Mouse (Mus musculus): ENCODE data around the gene Lcn4. TPM values are rescaled to one million over a fixed set of nuclear protein-coding genes. Genes with fewer than 3 reads are reported as not detected.

Lcn4 gene
- polyA plus RNA-seq, 2 experiments, result not detected

DNA sequence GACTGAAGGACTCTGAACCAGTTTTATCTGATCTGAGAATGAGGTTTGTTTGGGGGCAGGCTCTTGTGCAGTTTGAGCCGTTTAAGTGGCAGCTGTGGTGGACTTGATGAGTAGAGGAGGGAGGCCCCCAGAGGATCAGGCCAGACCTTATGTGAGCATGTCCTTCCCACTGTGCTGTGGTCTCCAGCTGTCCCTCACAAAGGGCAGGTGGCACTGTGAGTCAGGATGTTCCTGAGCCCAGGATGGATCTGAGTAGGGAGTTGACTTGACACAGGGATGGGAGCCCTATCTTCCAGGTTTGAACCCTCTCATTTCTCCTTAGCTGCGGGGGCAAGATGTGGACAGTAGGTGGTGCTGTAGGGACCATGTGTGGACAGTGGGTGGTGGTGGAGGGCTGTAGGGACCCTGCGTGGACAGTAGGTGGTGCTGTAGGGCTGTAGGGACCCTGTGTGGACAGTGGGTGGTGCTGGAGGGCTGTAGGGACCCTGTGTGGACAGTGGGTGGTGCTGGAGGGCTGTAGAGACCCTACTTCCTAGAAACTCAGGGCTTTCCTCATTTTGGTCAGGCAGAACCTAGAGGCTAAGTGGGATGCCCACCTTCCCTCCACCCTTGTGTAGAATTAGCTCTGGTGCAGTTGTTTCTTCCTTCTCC is 24.3 kb downstream of the Lcn4 start:
- ATAC-seq (ENCODE audit: insufficient read depth) (peak; percentile 88), DNase-seq (ENCODE audit: low read depth in 3 of 3, low spot score in 3 of 3) (peak; percentile 56 to 66 (median 61))
- Histone ChIP-seq H3K4me3 (ENCODE audit: insufficient read depth in 1 of 2, low read depth in 2 of 2, low read length in 2 of 2) (no peak overlapping the region), H3K27me3 (ENCODE audit: control insufficient read depth, insufficient read depth, low read length) (no peaks in the 10 kb centered on the region), H3K9ac (replicated peaks) (no peak overlapping the region), H3K9me3 (ENCODE audit: control insufficient read depth, low read length) (no peaks in the 10 kb centered on the region), H3K4me2 (ENCODE audit: low read depth) (no peak overlapping the region), H3K4me1 (replicated peaks; ENCODE audit: control insufficient read depth in 2 of 2, insufficient read depth in 2 of 2, low read length in 1 of 2) (no peaks in the 10 kb centered on the region), H3K36me3 (replicated peaks; ENCODE audit: control insufficient read depth, insufficient read depth, low read depth) (no peaks in the 10 kb centered on the region), H3K27ac (no peak overlapping the region)
- WGBS (ENCODE audit: insufficient replicate concordance), result 7% methylated on average over 3 of the region's 3 CpGs
- TF ChIP-seq CTCF (IDR thresholded peaks at IDR 0.05; ENCODE audit: low read depth) (peak; percentile 100), EP300 (IDR thresholded peaks at IDR 0.05; ENCODE audit: low read depth) (no peak)

DNA sequence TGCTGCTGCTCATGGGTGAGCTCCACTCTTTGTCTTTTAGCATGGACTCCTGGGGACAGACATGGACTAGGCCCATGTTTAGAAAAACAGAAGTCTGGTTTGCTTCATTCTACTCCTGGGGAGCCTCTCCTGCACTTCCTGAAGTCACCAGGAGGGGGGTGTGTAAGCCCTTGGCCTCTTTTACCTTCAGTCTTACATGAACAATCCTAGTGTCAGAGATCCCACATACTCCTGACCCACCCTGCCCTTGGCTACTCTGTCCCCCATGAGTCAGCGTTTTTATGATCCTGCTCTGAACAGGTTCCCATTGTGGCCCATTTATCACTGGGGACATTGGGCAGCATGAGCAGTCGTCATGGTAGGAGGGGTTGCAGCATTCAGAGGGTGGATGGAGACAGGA is 27.1 kb downstream of the Lcn4 start:
- TF ChIP-seq CTCF (IDR thresholded peaks at IDR 0.05; ENCODE audit: low read depth), result peak; percentile 74
- no peak for TF ChIP-seq EP300 (IDR thresholded peaks at IDR 0.05; ENCODE audit: low read depth)
- ATAC-seq (ENCODE audit: insufficient read depth), result no peak
- no peaks in the 10 kb centered on the region for H3K36me3 ChIP-seq (replicated peaks; ENCODE audit: control insufficient read depth, insufficient read depth, low read depth)
- H3K4me3 ChIP-seq (ENCODE audit: insufficient read depth in 1 of 2, low read depth in 2 of 2, low read length in 2 of 2), result no peak overlapping the region
- no peak overlapping the region for H3K4me2 ChIP-seq (ENCODE audit: low read depth)
- no peaks in the 10 kb centered on the region for H3K9me3 ChIP-seq (ENCODE audit: control insufficient read depth, low read length)
- H3K9ac ChIP-seq (replicated peaks), result no peak overlapping the region
- 32% methylated on average over 2 of the region's 2 CpGs for WGBS (ENCODE audit: insufficient replicate concordance)
- H3K4me1 ChIP-seq (replicated peaks; ENCODE audit: control insufficient read depth in 2 of 2, insufficient read depth in 2 of 2, low read length in 1 of 2), result peaks cover 0 to 13% of the 10 kb centered on the region in 2 experiments
- H3K27me3 ChIP-seq (ENCODE audit: control insufficient read depth, insufficient read depth, low read length), result no peaks in the 10 kb centered on the region
- DNase-seq (ENCODE audit: low read depth in 3 of 3, low spot score in 3 of 3), result peak in 1 of 3 experiments; percentile 37
- no peak overlapping the region for H3K27ac ChIP-seq

DNA sequence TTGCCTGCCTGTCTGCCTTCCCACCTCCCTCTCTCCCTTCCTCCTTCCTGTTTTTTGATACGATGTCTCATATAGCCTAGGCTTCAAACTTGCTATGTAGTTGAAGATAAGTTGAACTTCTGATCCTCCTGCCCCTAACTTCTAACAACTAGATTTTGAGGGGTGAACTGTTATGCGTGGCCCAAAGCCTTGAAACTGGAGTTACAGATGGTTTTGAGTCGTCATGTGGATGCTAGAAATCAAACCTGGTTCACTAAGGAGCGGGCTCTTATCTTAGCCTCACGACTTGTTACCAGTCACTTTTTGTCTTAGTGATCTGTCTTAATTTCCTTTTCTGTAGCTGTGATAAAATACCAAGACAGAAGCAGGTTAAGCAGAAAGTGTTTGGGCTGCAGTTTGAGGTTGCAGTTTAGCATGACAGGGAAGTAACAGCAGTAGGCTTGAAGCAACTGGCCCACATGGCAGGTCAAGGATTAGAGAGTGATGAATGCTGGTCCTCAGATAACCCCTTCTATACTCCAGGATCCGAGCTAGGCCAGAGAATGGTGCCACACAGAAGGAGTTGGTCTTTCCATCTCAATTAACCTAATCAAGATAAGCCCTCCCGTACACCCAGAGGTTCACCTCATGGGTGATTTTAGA is 30.0 kb downstream of the Lcn4 start:
- H3K27me3 ChIP-seq (ENCODE audit: control insufficient read depth, insufficient read depth, low read length), result no peaks in the 10 kb centered on the region
- no peak overlapping the region for H3K27ac ChIP-seq
- no peak overlapping the region for H3K4me3 ChIP-seq (ENCODE audit: insufficient read depth in 1 of 2, low read depth in 2 of 2, low read length in 2 of 2)
- peaks cover 7 to 26% of the 10 kb centered on the region in 2 experiments for H3K4me1 ChIP-seq (replicated peaks; ENCODE audit: control insufficient read depth in 2 of 2, insufficient read depth in 2 of 2, low read length in 1 of 2)
- DNase-seq (ENCODE audit: low read depth in 3 of 3, low spot score in 3 of 3), result no peak
- H3K4me2 ChIP-seq (ENCODE audit: low read depth), result no peak overlapping the region
- peaks cover 20% of the 10 kb centered on the region for H3K36me3 ChIP-seq (replicated peaks; ENCODE audit: control insufficient read depth, insufficient read depth, low read depth)
- TF ChIP-seq EP300 (IDR thresholded peaks at IDR 0.05; ENCODE audit: low read depth) (no peak), CTCF (IDR thresholded peaks at IDR 0.05; ENCODE audit: low read depth) (no peak)
- 25% methylated on average over 7 of the region's 7 CpGs for WGBS (ENCODE audit: insufficient replicate concordance)
- H3K9me3 ChIP-seq (ENCODE audit: control insufficient read depth, low read length), result no peaks in the 10 kb centered on the region
- no peak for ATAC-seq (ENCODE audit: insufficient read depth)
- H3K9ac ChIP-seq (replicated peaks), result no peak overlapping the region

DNA sequence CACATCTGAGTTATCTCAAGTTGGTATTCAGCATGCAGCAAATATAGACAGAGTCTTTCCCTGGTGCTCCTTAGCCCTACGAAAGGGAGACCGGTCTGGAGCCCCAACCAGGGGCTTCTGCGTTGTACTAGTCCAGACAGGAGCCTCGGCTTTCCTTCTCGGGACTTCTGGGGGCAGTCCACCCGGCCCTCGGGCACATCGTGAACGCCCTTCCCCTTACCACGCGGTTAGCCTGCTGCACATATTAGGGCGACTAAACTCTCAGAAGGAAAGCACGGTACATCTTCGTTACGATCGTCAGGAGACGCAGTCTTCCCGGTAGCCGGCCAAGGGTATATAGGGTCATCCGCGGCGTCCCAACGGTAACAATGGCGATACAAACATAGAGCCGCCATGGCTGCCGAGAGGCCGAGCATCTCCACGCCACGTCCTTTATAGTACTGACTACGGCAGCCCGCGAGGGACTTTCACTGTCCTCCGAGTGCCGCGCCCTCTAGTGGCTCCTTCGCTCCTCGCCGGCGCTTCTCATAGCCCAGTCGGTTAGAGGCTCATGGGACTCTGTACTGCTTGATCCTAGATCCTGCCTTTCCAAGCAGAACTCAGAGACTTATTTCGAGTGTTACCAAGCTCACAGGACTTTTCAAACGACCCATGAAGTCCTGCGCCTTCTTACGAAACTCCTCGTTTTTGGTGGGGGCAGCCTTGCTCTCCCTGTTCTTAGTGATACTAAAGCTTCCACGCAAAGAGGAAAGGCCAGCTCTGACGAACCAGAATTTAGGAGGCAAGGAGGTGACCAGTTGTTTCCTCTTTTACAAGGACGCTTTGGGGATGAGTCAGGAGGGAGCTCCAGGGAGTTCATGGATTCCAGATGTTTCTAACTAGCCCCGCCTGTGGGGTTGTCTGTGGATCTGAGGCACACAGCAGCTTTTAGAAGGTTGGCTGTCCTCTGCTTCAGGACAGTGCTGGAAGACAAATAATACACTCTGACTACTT is 30.9 kb downstream of the Lcn4 start:
- DNase-seq (ENCODE audit: low read depth in 3 of 3, low spot score in 3 of 3), result peak; percentile 86 to 87 (median 86)
- Histone ChIP-seq H3K4me1 (replicated peaks; ENCODE audit: control insufficient read depth in 2 of 2, insufficient read depth in 2 of 2, low read length in 1 of 2) (peaks cover 7 to 26% of the 10 kb centered on the region in 2 experiments), H3K9me3 (ENCODE audit: control insufficient read depth, low read length) (no peaks in the 10 kb centered on the region), H3K36me3 (replicated peaks; ENCODE audit: control insufficient read depth, insufficient read depth, low read depth) (peaks cover 22% of the 10 kb centered on the region), H3K27ac (peak overlapping the region; percentile 69), H3K9ac (replicated peaks) (peak overlapping the region; percentile 91), H3K4me2 (ENCODE audit: low read depth) (peak overlapping the region; percentile 82), H3K27me3 (ENCODE audit: control insufficient read depth, insufficient read depth, low read length) (no peaks in the 10 kb centered on the region), H3K4me3 (ENCODE audit: insufficient read depth in 1 of 2, low read depth in 2 of 2, low read length in 2 of 2) (peak overlapping the region; percentile 85 to 100)
- WGBS (ENCODE audit: insufficient replicate concordance), result 4% methylated on average over 49 of the region's 49 CpGs
- peak; percentile 72 for ATAC-seq (ENCODE audit: insufficient read depth)
- TF ChIP-seq CTCF (IDR thresholded peaks at IDR 0.05; ENCODE audit: low read depth), result peak; percentile 98
- no peak; the same call in 1 of the 2 replicates for TF ChIP-seq EP300 (IDR thresholded peaks at IDR 0.05; ENCODE audit: low read depth)

Data from liver, embryonic 14.5 days (tissue).